Mouse (Mus musculus) gastrocnemius, postnatal 14 days (tissue): ENCODE results near the gene Vps25. TPM values are rescaled to one million over a fixed set of nuclear protein-coding genes. Genes with fewer than 3 reads are reported as not detected.
A peak's percentile ranks its signal among the peaks of the same experiment; 100 is the strongest.

Experiments used
- DNase-seq: peaks from one replicate; pipeline ENCODE4 v3.0.0; 2021; ENCODE audit warnings: mixed read lengths
- intact Hi-C: fragments of 180-260 bp; cut with DNase I; formaldehyde crosslinking; loops from one replicate; pipeline ENCODE4 v1.15.1; 2025; ENCODE audit warnings: low total_unique reads
- total RNA-seq, 2 experiments: library from RNA; stranded (reverse); gene quantifications; 2 replicates each; pipeline ENCODE4 v1.2.3; 2021

Gene Vps25
- total RNA-seq, 2 experiments from 2014 or later = 38.1 to 39.0 TPM

DNA sequence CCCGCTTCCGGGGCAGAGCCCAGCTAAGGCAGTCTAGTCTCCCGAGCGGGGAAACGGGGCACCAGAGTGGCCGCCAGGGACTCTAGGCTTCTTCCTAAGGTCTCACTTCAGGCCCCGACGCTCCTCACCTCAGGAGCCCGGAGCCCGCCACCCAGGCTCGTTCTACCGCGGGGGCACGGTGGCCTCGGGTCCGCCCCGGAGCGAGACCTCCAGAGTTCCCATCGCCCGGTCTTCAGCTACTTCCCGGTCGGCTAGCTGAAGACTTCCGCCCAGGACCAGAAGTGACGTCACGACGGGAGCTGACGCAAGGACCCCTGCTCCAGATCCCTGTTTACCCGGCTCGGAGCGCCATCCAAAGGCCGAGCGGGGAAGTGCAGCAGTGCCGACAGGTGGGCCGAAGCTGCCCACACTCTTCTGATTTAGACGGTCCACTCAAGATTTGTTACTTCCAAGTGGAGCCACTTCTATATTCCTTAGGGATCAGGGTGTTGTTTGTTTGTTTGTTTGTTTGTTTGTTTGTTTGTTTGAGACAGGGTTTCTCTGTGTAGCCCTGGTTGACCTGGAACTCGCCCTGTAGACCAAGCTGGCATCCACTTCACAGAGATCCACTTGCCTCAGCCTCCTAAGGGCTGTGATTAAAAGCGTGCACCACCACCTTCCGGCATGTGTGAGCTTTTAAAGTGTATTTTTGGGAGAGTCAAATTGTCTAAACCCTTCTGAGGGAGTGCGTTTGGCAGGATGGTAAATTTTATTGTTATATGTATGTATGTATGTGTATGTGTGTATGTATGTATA lies 48.7 kb downstream of the Vps25 start, which contains the start of gene Becn1:
Gene Becn1, minus strand, starts transcription at position 283 of the 795 bp plus-strand sequence.
- peak; percentile 97 for DNase-seq
- intact Hi-C loops = no loop called here

DNA sequence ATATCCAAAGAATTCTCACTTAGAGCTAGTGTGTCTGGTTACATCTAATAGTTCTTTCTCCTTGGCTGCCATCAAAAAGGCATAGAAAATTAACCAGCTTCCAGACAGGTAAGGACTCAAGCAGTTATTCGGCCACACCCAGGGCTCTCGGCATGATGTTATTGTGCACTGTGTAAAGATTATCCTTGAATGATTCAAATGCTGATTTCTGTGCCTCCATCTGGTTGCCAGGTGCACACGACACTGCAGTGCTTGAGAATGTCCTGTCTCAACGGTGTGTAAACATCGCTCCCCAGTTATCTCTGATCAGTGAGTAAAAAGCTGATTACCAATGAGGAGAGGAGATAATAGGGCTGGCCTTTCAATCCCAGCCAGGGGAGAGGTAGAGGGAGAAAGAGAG lies 54.2 kb downstream of the Vps25 start:
- intact Hi-C loops = no loop called here
- no peak for DNase-seq

Other genes starting within 250 kb of the Vps25 start
- gene Atp6v0a1, start 244.3 kb upstream of the Vps25 start, total RNA-seq = 10 to 100 TPM; 53.4 to 58.5 TPM
- 1 to 10 TPM; 6.2 to 7.4 TPM for gene Naglu, start 183.7 kb upstream of the Vps25 start, total RNA-seq
- gene Hsd17b1, start 175.3 kb upstream of the Vps25 start, total RNA-seq = under 1 TPM in 1 of 2 experiments, not detected in 1; 0.29 TPM
- 1 to 10 TPM; 8.1 to 9.5 TPM for gene Coasy, start 171.1 kb upstream of the Vps25 start, total RNA-seq
- 10 to 100 TPM; 10.8 to 12.4 TPM for gene Mlx, start 166.4 kb upstream of the Vps25 start, total RNA-seq
- gene Psmc3ip, start 158.3 kb upstream of the Vps25 start, total RNA-seq = 1 to 10 TPM; 1.1 to 1.5 TPM
- 10 to 100 TPM; 33.3 to 34.9 TPM for gene Retreg3, start 133.8 kb upstream of the Vps25 start, total RNA-seq
- gene Tubg1, start 133.8 kb upstream of the Vps25 start, total RNA-seq = 10 to 100 TPM; 26.3 to 31.2 TPM
- 1 to 10 TPM; 3.1 to 4.6 TPM for gene Tubg2, start 97.8 kb upstream of the Vps25 start, total RNA-seq
- 1 to 10 TPM; 1.8 to 2.4 TPM for gene Cntnap1, start 83.2 kb upstream of the Vps25 start, total RNA-seq
- 10 to 100 TPM; 22.0 to 26.9 TPM for gene Plekhh3, start 82.4 kb upstream of the Vps25 start, total RNA-seq
- gene Ccr10, start 78.3 kb upstream of the Vps25 start, total RNA-seq = under 1 TPM in 1 of 2 experiments, not detected in 1; 0.12 TPM
- 10 to 100 TPM; 13.5 to 18.1 TPM for gene Ezh1, start 27.2 kb upstream of the Vps25 start, total RNA-seq
- 10 to 100 TPM; 69.8 to 97.1 TPM for gene Ramp2, start 7.7 kb upstream of the Vps25 start, total RNA-seq
- gene Wnk4, start 6.9 kb downstream of the Vps25 start, total RNA-seq = 1 to 10 TPM in 1 of 2 experiments, under 1 TPM in 1; 0.89 to 1.0 TPM
- gene Cntd1, start 25.3 kb downstream of the Vps25 start, total RNA-seq = under 1 TPM; 0.13 to 0.21 TPM
- gene Coa3, start 25.4 kb downstream of the Vps25 start, total RNA-seq = 10 to 100 TPM; 70.0 to 73.4 TPM
- gene Becn1, start 48.6 kb downstream of the Vps25 start, total RNA-seq = 10 to 100 TPM; 70.7 to 72.9 TPM
- gene Psme3, start 62.5 kb downstream of the Vps25 start, total RNA-seq = 10 to 100 TPM; 60.9 to 61.2 TPM
- 1 to 10 TPM; 1.2 to 1.3 TPM for gene Aoc2, start 71.4 kb downstream of the Vps25 start, total RNA-seq
- 10 to 100 TPM; 20.7 to 21.7 TPM for gene Aoc3, start 76.9 kb downstream of the Vps25 start, total RNA-seq
- not detected for gene G6pc, start 113.9 kb downstream of the Vps25 start, total RNA-seq
- 10 to 100 TPM; 16.4 to 17.4 TPM for gene Aarsd1, start 163.9 kb downstream of the Vps25 start, total RNA-seq
- 1 to 10 TPM; 3.2 to 4.1 TPM for gene Gm27029, start 171.1 kb downstream of the Vps25 start, total RNA-seq
- 1 to 10 TPM; 6.4 to 7.2 TPM for gene Rundc1, start 171.4 kb downstream of the Vps25 start, total RNA-seq
- 100 to 1,000 TPM; 101 to 102 TPM for gene Ptges3l, start 171.6 kb downstream of the Vps25 start, total RNA-seq
- 10 to 100 TPM; 50.3 to 61.5 TPM for gene Rpl27, start 188.6 kb downstream of the Vps25 start, total RNA-seq
- gene Ifi35, start 194.7 kb downstream of the Vps25 start, total RNA-seq = 1 to 10 TPM; 7.0 to 7.2 TPM
- gene Rnd2, start 211.3 kb downstream of the Vps25 start, total RNA-seq = 1 to 10 TPM; 4.0 to 4.8 TPM
- 10 to 100 TPM; 27.1 to 33.6 TPM for gene Vat1, start 212.5 kb downstream of the Vps25 start, total RNA-seq